ENCODE assay signal across 8 mouse cellular contexts in the genomic region with DNA sequence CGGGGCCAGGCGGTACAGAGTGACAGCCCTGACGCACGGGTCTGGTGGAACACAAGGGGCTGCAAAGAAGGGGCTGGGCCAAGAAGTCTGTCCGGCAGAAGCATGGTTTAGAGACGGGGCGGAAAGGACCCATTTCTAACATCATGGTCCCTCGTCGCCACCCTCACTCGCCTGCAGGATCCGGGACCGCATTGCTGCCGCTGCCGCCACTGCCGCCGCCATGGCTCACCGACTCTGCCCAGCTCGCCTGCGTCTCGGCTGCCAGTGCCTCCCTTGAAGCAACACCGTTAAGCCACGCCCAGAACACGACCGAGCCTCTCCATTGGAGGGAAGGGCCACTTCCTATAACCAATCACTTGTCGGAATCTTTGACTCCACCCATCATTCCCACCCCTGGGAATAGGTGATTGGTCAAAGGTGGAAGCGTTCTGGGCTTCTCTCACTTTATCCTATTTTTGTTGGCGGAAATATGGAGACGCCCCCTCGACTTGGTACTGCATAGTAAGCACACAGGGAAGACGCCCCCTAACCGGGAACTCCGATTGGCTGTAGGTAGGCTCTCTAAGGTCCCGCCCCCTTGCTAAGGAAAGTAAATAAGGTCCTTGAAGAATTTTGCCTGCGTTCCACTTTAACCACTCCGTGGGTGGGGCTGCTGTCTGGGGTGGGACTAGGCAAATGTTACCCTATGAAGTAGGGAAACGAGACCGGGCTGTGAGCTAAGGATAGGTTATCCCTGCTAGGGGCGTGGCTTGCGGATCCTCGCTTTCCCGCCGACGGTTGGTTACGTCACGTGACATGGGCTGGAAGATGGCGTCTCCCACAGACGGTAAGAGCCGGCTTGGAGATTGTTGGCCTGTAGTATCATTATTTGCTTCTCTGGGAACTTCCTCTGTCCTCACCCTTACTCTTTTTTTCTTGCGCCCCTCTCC. TPM values are rescaled to one million over a fixed set of nuclear protein-coding genes. Genes with fewer than 3 reads are reported as not detected.
DNase-seq lines count a peak whose midpoint lies in the region; ATAC-seq and TF ChIP-seq lines count a peak whose summit lies in the region.

A gene (minus strand): TSS at position 287 of the 929 bp plus-strand sequence.
A gene (plus strand): TSS at position 705 of the 929 bp plus-strand sequence.

- ATAC-seq in common myeloid progenitor, adult 5-6 weeks (replicated peaks; ENCODE audit: low read depth, poor library complexity, severe bottlenecking), result peak; percentile 89
- peak; percentile 99 for ATAC-seq in hindbrain, postnatal 0 days
- peak; percentile 92 for ATAC-seq in megakaryocyte, adult 5-6 weeks (ENCODE audit: poor library complexity, severe bottlenecking)

- H3K4me3 ChIP-seq in gastrocnemius, adult 2 months, result peak within 1 kb of the TSS; percentile 97
- H3K4me3 ChIP-seq in hindbrain, postnatal 0 days (ENCODE audit: low read length), result peak within 1 kb of the TSS; percentile 73
- H3K4me3 ChIP-seq in left cerebral cortex, adult 2 months, result peak within 1 kb of the TSS; percentile 91

- intact Hi-C loops in gastrocnemius, adult 2 months (cut with DNase I), result loop anchor here (2.0 kb wide), 1 partner anchor 42 kb away; a partner anchor contains a TSS
- intact Hi-C loops in left cerebral cortex, adult 2 months (cut with DNase I), result no loop called here

- H3K9me3 ChIP-seq in hindbrain, postnatal 0 days (ENCODE audit: low read length), result no peaks in the 10 kb centered on the region

- H3K9ac ChIP-seq in hindbrain, postnatal 0 days (replicated peaks; ENCODE audit: low read length), result peak within 1 kb of the TSS; percentile 65

- H3K4me2 ChIP-seq in hindbrain, postnatal 0 days (ENCODE audit: low read depth, low read length), result peak within 1 kb of the TSS; percentile 98

- peak; percentile 100 for DNase-seq in ZHBTc4 (ENCODE audit: low read depth, low spot score)
- peak; percentile 98 for DNase-seq in gastrocnemius, adult 2 months
- peak; percentile 100 for DNase-seq in hindbrain, postnatal 0 days (ENCODE audit: low spot score)
- peak; percentile 93 to 96 for DNase-seq in left cerebral cortex, adult 2 months (ENCODE audit: extremely low spot score in 1 of 2, low spot score in 2 of 2)
- peak; percentile 97 for DNase-seq in right cerebral cortex, adult 2 months (ENCODE audit: low spot score in 2 of 2)
- peak; percentile 98 for DNase-seq in urinary bladder, postnatal 14 days (ENCODE audit: low spot score)

- H3K4me1 ChIP-seq in hindbrain, postnatal 0 days (ENCODE audit: insufficient read depth, low read length), result peaks cover 5% of the 10 kb centered on the region; the same call in 1 of the 2 replicates

- H3K27ac ChIP-seq in gastrocnemius, adult 2 months, result peak within 1 kb of the TSS; percentile 99
- peak within 1 kb of the TSS; percentile 86 for H3K27ac ChIP-seq in hindbrain, postnatal 0 days
- peak within 1 kb of the TSS; percentile 91 for H3K27ac ChIP-seq in left cerebral cortex, adult 2 months

- TF ChIP-seq CTCF in gastrocnemius, adult 2 months (IDR thresholded peaks at IDR 0.05), result no peak
- TF ChIP-seq CTCF in hindbrain, postnatal 0 days (IDR thresholded peaks at IDR 0.05; ENCODE audit: low read depth), result no peak
- no peak for TF ChIP-seq CTCF in left cerebral cortex, adult 2 months (IDR thresholded peaks at IDR 0.05)

- no peaks in the 10 kb centered on the region for H3K36me3 ChIP-seq in hindbrain, postnatal 0 days (ENCODE audit: insufficient read depth, low read length)

- WGBS in hindbrain, postnatal 0 days, result under 1% methylated on average over 49 of the region's 49 CpGs

- no peaks in the 10 kb centered on the region for H3K27me3 ChIP-seq in hindbrain, postnatal 0 days (ENCODE audit: insufficient read depth, low read length)

RNA-seq across cellular contexts. Expression of the first gene that starts in this region (rescaled TPM):
- total RNA-seq in common myeloid progenitor, adult 5-6 weeks (2017), result 11.0 and 16.4 TPM in 2 replicates
- total RNA-seq in gastrocnemius, adult 2 months (2021), result 100 to 1,000 TPM in 1 of 2 experiments, 10 to 100 TPM in 1; 93.1 to 128 TPM
- total RNA-seq in hindbrain, postnatal 0 days (2014; rRNA removed), result 37.5 and 47.2 TPM in 2 replicates
- 46.5 and 52.1 TPM in 2 replicates for polyA plus RNA-seq in hindbrain, postnatal 0 days (2015; fragmentation: Nextera tagmentation; extraction: Ambion mirVana)
- 10 to 100 TPM; 42.0 to 42.8 TPM for total RNA-seq in left cerebral cortex, adult 2 months (2021)
- total RNA-seq in megakaryocyte, adult 5-6 weeks (2015), result 8.6 and 9.3 TPM in 2 replicates
- total RNA-seq in megakaryocyte, adult 5-6 weeks (2017), result 4.3 and 5.9 TPM in 2 replicates

RNA-seq across cellular contexts. Expression of the second gene that starts in this region (rescaled TPM):
- total RNA-seq in common myeloid progenitor, adult 5-6 weeks (2017), result 15.2 and 19.7 TPM in 2 replicates
- total RNA-seq in gastrocnemius, adult 2 months (2021), result 10 to 100 TPM in 1 of 2 experiments, 1 to 10 TPM in 1; 10.0 to 10.7 TPM
- total RNA-seq in hindbrain, postnatal 0 days (2014; rRNA removed), result 23.1 and 23.5 TPM in 2 replicates
- polyA plus RNA-seq in hindbrain, postnatal 0 days (2015; fragmentation: Nextera tagmentation; extraction: Ambion mirVana), result 20.4 and 25.2 TPM in 2 replicates
- total RNA-seq in left cerebral cortex, adult 2 months (2021), result 10 to 100 TPM; 22.8 to 23.8 TPM
- 12.5 and 14.9 TPM in 2 replicates for total RNA-seq in megakaryocyte, adult 5-6 weeks (2015)
- 10.7 and 21.3 TPM in 2 replicates for total RNA-seq in megakaryocyte, adult 5-6 weeks (2017)

Comparison
In these comparisons a context has a peak if more than half of its experiments do, and no peak if none do; other contexts are left out.
1. Peak in every context shown above with its lines: DNase-seq, ATAC-seq, H3K4me3 ChIP-seq and H3K27ac ChIP-seq.